27 mouse cellular contexts compared by ENCODE assay signal in the genomic region with DNA sequence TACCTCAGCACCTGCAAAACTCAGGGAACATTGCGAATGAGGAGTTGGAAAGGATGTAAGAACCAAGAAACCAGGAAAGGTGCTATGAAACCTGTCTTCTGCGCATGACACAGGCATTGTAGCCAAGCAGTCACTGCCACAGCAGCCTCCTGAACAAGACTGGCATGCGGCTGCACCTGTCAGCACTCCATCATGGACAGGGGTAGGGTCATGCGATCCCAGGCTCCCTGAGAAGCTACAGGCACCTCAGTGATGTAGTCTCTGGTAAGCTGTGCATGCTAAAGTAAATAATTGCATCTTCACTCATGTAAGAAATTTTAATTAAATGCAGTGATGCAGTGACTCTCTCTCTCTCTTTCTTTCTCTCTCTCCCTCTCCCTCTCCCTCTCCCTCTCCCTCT. TPM values are rescaled to one million over a fixed set of nuclear protein-coding genes. Genes with fewer than 3 reads are reported as not detected.
"Had no signal": no experiment of that assay in that cellular context is flagged by ENCODE, and none has a peak within 500 bp of the region (broad histone marks: within the 10 kb centered on the region; RNA-seq: fewer than 3 reads in every experiment).

No protein-coding gene starts in this region.

- H3K27ac ChIP-seq: heart, adult 2 months; heart, embryonic 13.5 days; heart, embryonic 15.5 days; hindbrain, embryonic 13.5 days; hindbrain, embryonic 15.5 days; hindbrain, postnatal 0 days; left cerebral cortex, adult 2 months; limb, embryonic 13.5 days; limb, embryonic 15.5 days; liver, embryonic 12.5 days; liver, embryonic 14.5 days had no signal

- H3K9me3 ChIP-seq: heart, embryonic 13.5 days; heart, embryonic 15.5 days; hindbrain, embryonic 15.5 days; limb, embryonic 13.5 days; limb, embryonic 15.5 days; liver, embryonic 12.5 days had no signal

- H3K36me3 ChIP-seq: heart, embryonic 13.5 days; heart, embryonic 15.5 days; hindbrain, embryonic 13.5 days; hindbrain, embryonic 15.5 days; limb, embryonic 13.5 days; limb, embryonic 15.5 days; liver, embryonic 12.5 days had no signal

- H3K4me2 ChIP-seq: heart, embryonic 11.5 days; heart, embryonic 13.5 days; heart, embryonic 15.5 days; hindbrain, embryonic 13.5 days; hindbrain, embryonic 15.5 days; limb, embryonic 13.5 days; limb, embryonic 15.5 days; liver, embryonic 12.5 days had no signal

- H3K27me3 ChIP-seq: heart, embryonic 13.5 days; heart, embryonic 15.5 days; hindbrain, embryonic 13.5 days; hindbrain, embryonic 15.5 days; limb, embryonic 13.5 days; limb, embryonic 15.5 days; liver, embryonic 12.5 days had no signal

- DNase-seq: forebrain, postnatal 0 days; gastrocnemius, postnatal 14 days; gastrocnemius, postnatal 36 days; heart, adult 11 months; heart, adult 2 months; heart, postnatal 14 days; heart, postnatal 36 days; kidney, adult 11 months; kidney, adult 9 months; kidney, postnatal 25 days; layer of hippocampus, adult 9-11 months; layer of hippocampus, postnatal 36 days had no signal

- ATAC-seq: forebrain, postnatal 0 days; hindbrain, postnatal 0 days; intestine, embryonic 16.5 days; liver, embryonic 12.5 days had no signal

- H3K4me1 ChIP-seq: heart, embryonic 13.5 days; heart, embryonic 15.5 days; hindbrain, embryonic 13.5 days; hindbrain, embryonic 15.5 days; limb, embryonic 13.5 days; limb, embryonic 15.5 days; liver, embryonic 12.5 days had no signal

- H3K9ac ChIP-seq: forebrain, postnatal 0 days; heart, embryonic 13.5 days; heart, embryonic 15.5 days; hindbrain, embryonic 13.5 days; hindbrain, embryonic 15.5 days; limb, embryonic 13.5 days; limb, embryonic 15.5 days; liver, embryonic 12.5 days; liver, embryonic 14.5 days had no signal

- H3K4me3 ChIP-seq: heart, adult 2 months; heart, embryonic 13.5 days; heart, embryonic 15.5 days; hindbrain, embryonic 13.5 days; hindbrain, embryonic 15.5 days; left cerebral cortex, adult 2 months; limb, embryonic 13.5 days; limb, embryonic 15.5 days; liver, embryonic 12.5 days had no signal

RNA-seq across cellular contexts. Expression of a gene that starts 28.7 kb away (rescaled TPM):
- polyA plus RNA-seq: heart, embryonic 11.5 days; heart, embryonic 13.5 days; hindbrain, embryonic 11.5 days; hindbrain, embryonic 15.5 days; intestine, embryonic 14.5 days; limb, embryonic 11.5 days; limb, embryonic 13.5 days; liver, embryonic 12.5 days had no signal
